Mouse (Mus musculus) kidney, adult 2 months (tissue): Measurements from ENCODE around the gene Chaf1b. TPM values are rescaled to one million over a fixed set of nuclear protein-coding genes. Genes with fewer than 3 reads are reported as not detected.

Source experiments
- DNase-seq: peaks from one replicate; pipeline ENCODE4 v3.0.0; 2021
- H3K27ac ChIP-seq: fragments of 200-500 bp; 2 replicates; pipeline ENCODE4 v1.5.1; 2012; ENCODE audit warnings: low read depth, low read length, control low read depth, inconsistent platforms; ENCODE audit not compliant: insufficient read depth
- H3K27me3 ChIP-seq: fragments of 200-500 bp; replicated peaks from 2 replicates; pipeline ENCODE4 v1.6.1; 2012; ENCODE audit warnings: mild to moderate bottlenecking, moderate library complexity, low read length, inconsistent platforms; ENCODE audit not compliant: control insufficient read depth, insufficient read depth
- H3K36me3 ChIP-seq: fragments of 200-500 bp; 2 replicates; pipeline ENCODE4 v1.6.1; 2012; ENCODE audit warnings: mild to moderate bottlenecking, moderate library complexity, low read length, inconsistent platforms; ENCODE audit not compliant: control insufficient read depth, insufficient read depth
- H3K4me1 ChIP-seq: fragments of 200-500 bp; 2 replicates; pipeline ENCODE4 v1.6.1; 2011; ENCODE audit warnings: low read length; ENCODE audit not compliant: control insufficient read depth, insufficient read depth
- H3K4me3 ChIP-seq: fragments of 200-500 bp; 2 replicates; pipeline ENCODE4 v1.5.1; 2011; ENCODE audit warnings: mild to moderate bottlenecking, low read depth, low read length, control low read depth; ENCODE audit not compliant: insufficient read depth
- CTCF ChIP-seq: fragments of 200-500 bp; conservative IDR thresholded peaks from 2 replicates; pipeline ENCODE4 v1.5.1; 2011; ENCODE audit warnings: low read depth, mild to moderate bottlenecking, control low read depth, low read length, moderate library complexity, mixed read lengths; ENCODE audit not compliant: insufficient read depth, insufficient read length
- POLR2A ChIP-seq: fragments of 200-500 bp; IDR thresholded peaks from one replicate; pipeline ENCODE4 v1.6.1; 2011; ENCODE audit warnings: low read depth, low read length, control low read depth
- WGBS: fragments of 180-500 bp; shearing (Covaris S2); methylation state at CpG from one replicate; pipeline ENCODE4 v1.1.7; 2018; 5-methylcytosine and 5-hydroxymethylcytosine counted together
- polyA plus RNA-seq: library from polyadenylated mRNA; depleted of rRNA; stranded (reverse); fragments of >200 nt; gene quantifications from 2 replicates; pipeline ENCODE4 v1.2.3, GENCODE M21; 2012

Gene Chaf1b
- polyA plus RNA-seq, 1 experiment: 2.0 TPM

- no peak for DNase-seq
- Histone ChIP-seq H3K4me3 (no peak overlapping the region), H3K27me3 (no peaks in the 10 kb centered on the region), H3K36me3 (no peaks in the 10 kb centered on the region), H3K4me1 (no peaks in the 10 kb centered on the region), H3K27ac (no peak overlapping the region)
- TF ChIP-seq CTCF: no peak
- TF ChIP-seq POLR2A: no peak
- 87% methylated on average over 5 of the region's 5 CpGs for WGBS
Observed at GRCm38 (mm10) chr16:93922835-93923389, 39.2 kb downstream of the Chaf1b start.

DNA sequence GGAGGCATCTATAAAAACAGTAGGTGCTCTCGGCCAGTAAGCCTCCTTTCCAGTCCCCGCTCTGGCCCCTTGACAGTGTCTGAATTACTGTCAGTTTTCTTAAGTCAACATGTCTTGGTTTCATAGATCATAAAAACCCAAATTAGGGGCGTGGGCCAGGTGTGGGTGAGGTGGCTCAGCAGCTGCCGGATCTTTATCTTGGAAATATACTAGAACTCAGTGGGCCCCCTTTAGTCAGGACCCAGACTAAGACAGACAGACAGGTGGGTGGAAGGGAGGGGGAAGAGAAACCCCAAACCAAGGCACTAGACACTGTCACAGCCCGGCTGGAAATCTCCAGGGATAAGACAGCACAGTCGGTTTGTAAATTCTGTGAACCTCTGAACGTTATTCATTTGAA is 40.1 kb downstream of the Chaf1b start:
- TF ChIP-seq POLR2A (no peak), CTCF (no peak)

DNA sequence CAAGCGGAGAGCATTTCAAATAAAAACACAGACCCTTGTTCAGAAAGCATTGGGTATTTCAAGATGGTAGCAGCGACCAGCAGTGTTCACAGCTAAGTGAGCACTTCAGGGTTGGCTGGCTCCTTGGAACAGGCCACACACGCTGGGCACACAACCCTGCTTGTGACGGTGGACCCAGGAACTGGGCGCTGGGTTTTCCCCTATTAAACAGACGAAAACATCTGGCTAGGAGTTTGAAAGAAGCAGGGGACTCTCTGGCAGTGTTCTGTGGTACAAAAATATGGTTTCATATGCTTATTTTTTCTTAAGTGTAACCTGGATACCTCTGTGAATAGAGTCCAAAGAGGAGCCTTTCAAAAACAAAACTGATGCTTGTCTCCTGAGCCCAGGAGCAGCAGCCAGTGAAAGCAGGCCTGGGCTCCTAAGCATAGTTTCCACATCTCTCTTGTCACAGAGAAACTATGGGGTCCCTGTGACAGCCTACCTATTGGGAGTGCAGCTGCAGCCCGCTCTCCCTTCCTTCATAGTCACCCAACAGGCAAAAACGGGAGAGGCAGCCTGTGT is 42.1 kb downstream of the Chaf1b start:
- no peaks in the 10 kb centered on the region for H3K36me3 ChIP-seq
- WGBS: 84% methylated on average over 8 of the region's 8 CpGs
- no peak for TF ChIP-seq POLR2A
- no peak for TF ChIP-seq CTCF

More for the DNA sequence above, 40.1 kb downstream of the Chaf1b start:
- Histone ChIP-seq H3K4me1 (no peaks in the 10 kb centered on the region), H3K4me3 (no peak overlapping the region), H3K27ac (no peak overlapping the region), H3K36me3 (no peaks in the 10 kb centered on the region), H3K27me3 (no peaks in the 10 kb centered on the region)
- no peak for DNase-seq
- 65% methylated on average over 7 of the region's 7 CpGs for WGBS

GRCm38 (mm10) chr16:93929370-93930032 is 45.8 kb downstream of the Chaf1b start:
- WGBS: 61% methylated on average over 17 of the region's 17 CpGs
- DNase-seq: no peak
- Histone ChIP-seq H3K27ac (no peak overlapping the region), H3K27me3 (no peaks in the 10 kb centered on the region), H3K4me3 (no peak overlapping the region), H3K36me3 (no peaks in the 10 kb centered on the region), H3K4me1 (no peaks in the 10 kb centered on the region)
- TF ChIP-seq CTCF (no peak), POLR2A (no peak)

More for the DNA sequence above, 42.1 kb downstream of the Chaf1b start:
- Histone ChIP-seq H3K4me1 (no peaks in the 10 kb centered on the region), H3K27me3 (no peaks in the 10 kb centered on the region), H3K27ac (no peak overlapping the region), H3K4me3 (no peak overlapping the region)
- no peak for DNase-seq

DNA sequence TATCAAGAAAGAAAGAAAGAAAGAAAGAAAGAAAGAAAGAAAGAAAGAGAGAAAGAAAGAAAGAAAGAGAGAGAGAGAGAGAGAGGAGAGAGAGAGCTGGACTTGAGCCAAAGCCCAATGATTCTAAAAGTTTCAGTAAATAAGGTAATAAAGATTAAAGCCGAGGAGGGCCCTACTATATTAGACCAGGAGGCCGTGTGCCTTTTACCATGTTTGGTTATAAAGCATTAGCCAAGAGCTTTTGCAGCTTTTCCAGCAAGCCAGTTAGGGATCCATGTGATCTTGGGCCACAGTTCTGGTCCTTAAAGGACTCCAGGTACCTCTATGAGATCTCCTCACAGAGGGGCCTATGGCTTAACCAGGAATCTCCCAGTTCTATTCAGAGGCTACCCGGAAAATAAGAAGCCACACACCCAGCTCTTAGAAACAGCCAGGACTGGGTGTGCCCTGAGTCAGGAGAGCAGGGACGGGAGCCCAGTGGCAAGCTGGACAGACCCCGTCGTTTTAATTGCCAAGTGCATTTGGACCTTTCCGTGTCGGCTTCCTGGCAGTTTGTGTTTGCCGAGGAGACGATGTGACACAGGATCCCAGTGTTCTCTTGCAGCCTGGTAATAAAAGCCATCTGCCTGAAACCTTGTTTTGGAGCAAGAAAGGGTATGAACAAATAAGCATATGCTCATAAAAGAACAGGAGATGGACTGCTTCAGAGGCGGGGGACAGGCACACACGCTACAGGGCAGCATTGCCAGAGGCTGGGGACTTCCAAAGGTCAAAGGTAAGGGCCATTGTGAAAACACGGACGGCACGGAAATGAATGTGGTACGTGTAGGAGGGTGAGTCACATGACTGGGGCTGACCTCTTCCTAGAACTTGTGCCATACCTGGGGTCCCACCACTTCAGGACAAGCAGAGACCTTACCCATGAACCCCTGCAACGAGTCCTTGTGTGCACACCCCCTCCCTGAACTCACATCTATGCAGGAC is 48.8 kb downstream of the Chaf1b start:
- no peak overlapping the region for H3K27ac ChIP-seq
- no peak overlapping the region for H3K4me3 ChIP-seq
- no peaks in the 10 kb centered on the region for H3K4me1 ChIP-seq
- no peaks in the 10 kb centered on the region for H3K36me3 ChIP-seq
- WGBS: 45% methylated on average over 17 of the region's 17 CpGs
- DNase-seq: no peak
- no peaks in the 10 kb centered on the region for H3K27me3 ChIP-seq
- TF ChIP-seq CTCF (no peak), POLR2A (no peak)

- no peak for TF ChIP-seq CTCF
- no peak for TF ChIP-seq POLR2A
- H3K4me1 ChIP-seq: no peaks in the 10 kb centered on the region
- H3K27me3 ChIP-seq: no peaks in the 10 kb centered on the region
- no peak for DNase-seq
- H3K4me3 ChIP-seq: no peak overlapping the region
- WGBS: 25% methylated on average over 13 of the region's 13 CpGs
- no peak overlapping the region for H3K27ac ChIP-seq
- H3K36me3 ChIP-seq: no peaks in the 10 kb centered on the region
Observed at GRCm38 (mm10) chr16:93934588-93934987, 50.9 kb downstream of the Chaf1b start.
